Mouse (Mus musculus) ES-Bruce4 (cell line): ENCODE results near the gene Tiam1.

Experiments used
- CTCF ChIP-seq: IDR thresholded peaks from one replicate; pipeline ENCODE4 v1.8.1; 2011; ENCODE audit warnings: low read depth, low read length
- EP300 ChIP-seq: IDR thresholded peaks from 2 replicates; pipeline ENCODE4 v1.6.1; 2011; ENCODE audit warnings: low read depth, low read length; ENCODE audit not compliant: insufficient read depth
- POLR2A ChIP-seq: IDR thresholded peaks from one replicate; pipeline ENCODE4 v1.8.1; 2011; ENCODE audit warnings: low read length; ENCODE audit not compliant: insufficient read depth

DNA sequence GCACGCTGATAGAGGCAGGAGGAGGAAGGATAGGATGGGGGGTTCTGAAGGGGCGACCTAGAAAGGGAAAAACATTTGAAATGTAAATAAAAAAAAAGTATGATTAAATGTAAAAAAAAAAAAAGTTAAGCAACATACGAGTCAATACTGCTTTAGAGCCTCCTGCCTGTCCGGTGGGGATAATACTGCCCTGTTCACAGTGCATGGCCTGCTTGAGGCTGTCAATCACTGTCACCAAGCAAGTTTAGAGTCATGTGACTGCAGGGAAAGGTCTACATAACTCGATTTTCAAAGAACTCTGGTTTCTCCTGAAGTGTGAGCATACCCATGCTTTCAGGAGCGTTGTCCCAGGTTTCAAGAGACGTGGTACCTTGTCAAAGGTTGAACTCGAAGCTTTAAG, 15.2 kb downstream of the Tiam1 start:
- TF ChIP-seq CTCF, result no peak
- TF ChIP-seq POLR2A, result no peak
- TF ChIP-seq EP300, result no peak
